Mouse (Mus musculus) lung, embryonic 15.5 days (tissue): Measurements from ENCODE around the gene Cdc14b. TPM values are rescaled to one million over a fixed set of nuclear protein-coding genes. Genes with fewer than 3 reads are reported as not detected.
"Not testable (repeated sequence)": the region's sequence is repeated elsewhere in the genome, so short reads cannot be mapped to it uniquely, and the experiment has no call there.

Experiments
- ATAC-seq: fragments of 200-750 bp; cut with Nextera tagmentation; 2 replicates; pipeline ENCODE4 v1.8.0; 2017; ENCODE audit warnings: moderate number of reproducible peaks, borderline replicate concordance; ENCODE audit not compliant: low FRiP score, low TSS enrichment; ENCODE audit errors: extremely low read depth
- H3K27ac ChIP-seq: fragments of 300-500 bp; sonication (generic); 2 replicates; pipeline ENCODE4 v1.5.1; 2015; ENCODE audit warnings: moderate library complexity, mild to moderate bottlenecking, inconsistent platforms
- H3K27me3 ChIP-seq: fragments of 300-500 bp; sonication (generic); 2 replicates; pipeline ENCODE4 v1.6.1; 2015; ENCODE audit warnings: inconsistent platforms
- H3K36me3 ChIP-seq: fragments of 300-500 bp; sonication (generic); 2 replicates; pipeline ENCODE4 v1.6.1; 2015; ENCODE audit warnings: inconsistent platforms
- H3K4me1 ChIP-seq: fragments of 300-500 bp; sonication (generic); 2 replicates; pipeline ENCODE4 v1.6.1; 2015; ENCODE audit warnings: inconsistent platforms
- H3K4me2 ChIP-seq: fragments of 300-500 bp; sonication (generic); 2 replicates; pipeline ENCODE4 v1.6.1; 2015; ENCODE audit warnings: inconsistent platforms, mild to moderate bottlenecking, moderate library complexity
- H3K4me3 ChIP-seq: fragments of 300-500 bp; sonication (generic); 2 replicates; pipeline ENCODE4 v1.5.1; 2015; ENCODE audit warnings: mild to moderate bottlenecking, inconsistent platforms
- H3K9ac ChIP-seq: fragments of 300-500 bp; sonication (generic); 2 replicates; pipeline ENCODE4 v1.6.1; 2015; ENCODE audit warnings: inconsistent platforms
- H3K9me3 ChIP-seq: fragments of 300-500 bp; sonication (generic); 2 replicates; pipeline ENCODE4 v1.6.1; 2016; ENCODE audit warnings: inconsistent platforms
- WGBS: fragments of 180-500 bp; shearing (Covaris S2); methylation state at CpG from one replicate; pipeline ENCODE4 v1.1.7; 2015; 5-methylcytosine and 5-hydroxymethylcytosine counted together
- polyA plus RNA-seq: library from polyadenylated mRNA; unstranded; fragments of >200 nt; fragmentation: Nextera tagmentation; extraction: Ambion mirVana; gene quantifications from 2 replicates; pipeline ENCODE4 v1.2.1, GENCODE M21; 2015

The Cdc14b gene
- polyA plus RNA-seq, 1 experiment from 2014 or later = 12.4 TPM

- Histone ChIP-seq H3K4me3 (no peak overlapping the region), H3K9ac (no peak overlapping the region), H3K4me1 (peaks cover 10% of the 10 kb centered on the region), H3K27ac (no peak overlapping the region), H3K4me2 (no peak overlapping the region), H3K36me3 (no peaks in the 10 kb centered on the region), H3K9me3 (no peaks in the 10 kb centered on the region), H3K27me3 (no peaks in the 10 kb centered on the region)
- no peak for ATAC-seq
- WGBS = 64% methylated on average over 4 of the region's 4 CpGs
These were observed 6.7 kb downstream of the Cdc14b start for GRCm38 (mm10) chr13:64268384-64268783.

- no peak overlapping the region for H3K4me2 ChIP-seq
- peaks cover 7% of the 10 kb centered on the region for H3K4me1 ChIP-seq
- no peaks in the 10 kb centered on the region for H3K9me3 ChIP-seq
- no peak overlapping the region for H3K4me3 ChIP-seq
- no peak overlapping the region for H3K27ac ChIP-seq
- peak; percentile 52; the same call in 1 of the 2 replicates for ATAC-seq
- 20% methylated on average over 9 of the region's 9 CpGs for WGBS
- H3K36me3 ChIP-seq = no peaks in the 10 kb centered on the region
- H3K27me3 ChIP-seq = no peaks in the 10 kb centered on the region
- H3K9ac ChIP-seq = no peak overlapping the region
These were observed 7.9 kb downstream of the Cdc14b start for GRCm38 (mm10) chr13:64267151-64267550.

- Histone ChIP-seq H3K9ac (no peak overlapping the region), H3K9me3 (no peaks in the 10 kb centered on the region), H3K4me1 (peaks cover 7% of the 10 kb centered on the region), H3K36me3 (no peaks in the 10 kb centered on the region), H3K27me3 (no peaks in the 10 kb centered on the region), H3K4me3 (no peak overlapping the region), H3K27ac (no peak overlapping the region), H3K4me2 (no peak overlapping the region)
- no peak for ATAC-seq
- 92% methylated on average over 6 of the region's 6 CpGs for WGBS
These were observed 10.5 kb downstream of the Cdc14b start for GRCm38 (mm10) chr13:64264586-64264985.

- H3K4me3 ChIP-seq = no peak overlapping the region
- H3K4me1 ChIP-seq = no peaks in the 10 kb centered on the region
- H3K36me3 ChIP-seq = no peaks in the 10 kb centered on the region
- WGBS = 94% methylated on average over 7 of the region's 7 CpGs
- no peak overlapping the region for H3K4me2 ChIP-seq
- H3K9me3 ChIP-seq = no peaks in the 10 kb centered on the region
- H3K27me3 ChIP-seq = no peaks in the 10 kb centered on the region
- ATAC-seq = no peak
- no peak overlapping the region for H3K27ac ChIP-seq
- H3K9ac ChIP-seq = no peak overlapping the region
These were observed 15.2 kb downstream of the Cdc14b start for GRCm38 (mm10) chr13:64259903-64260302.

- Histone ChIP-seq H3K36me3 (no peaks in the 10 kb centered on the region), H3K4me2 (no peak overlapping the region), H3K9me3 (no peaks in the 10 kb centered on the region), H3K4me3 (no peak overlapping the region), H3K27ac (no peak overlapping the region), H3K27me3 (no peaks in the 10 kb centered on the region), H3K4me1 (no peaks in the 10 kb centered on the region), H3K9ac (no peak overlapping the region)
- WGBS = 88% methylated on average over 4 of the region's 4 CpGs
- no peak for ATAC-seq
These were observed 16.6 kb downstream of the Cdc14b start for GRCm38 (mm10) chr13:64258516-64258821.

- H3K9ac ChIP-seq = no peak overlapping the region
- no peak overlapping the region for H3K27ac ChIP-seq
- ATAC-seq = no peak
- 48% methylated on average over 5 of the region's 5 CpGs for WGBS
- H3K4me1 ChIP-seq = no peaks in the 10 kb centered on the region
- no peaks in the 10 kb centered on the region for H3K27me3 ChIP-seq
- no peaks in the 10 kb centered on the region for H3K9me3 ChIP-seq
- H3K4me3 ChIP-seq = no peak overlapping the region
- H3K4me2 ChIP-seq = no peak overlapping the region
- no peaks in the 10 kb centered on the region for H3K36me3 ChIP-seq
These were observed 17.1 kb downstream of the Cdc14b start for GRCm38 (mm10) chr13:64257814-64258515.

GRCm38 (mm10) chr13:64257010-64257813, 17.9 kb downstream of the Cdc14b start:
- no peaks in the 10 kb centered on the region for H3K4me1 ChIP-seq
- H3K9me3 ChIP-seq = no peaks in the 10 kb centered on the region
- no peak overlapping the region for H3K4me3 ChIP-seq
- 74% methylated on average over 12 of the region's 12 CpGs for WGBS
- H3K9ac ChIP-seq = no peak overlapping the region
- no peaks in the 10 kb centered on the region for H3K27me3 ChIP-seq
- no peak overlapping the region for H3K27ac ChIP-seq
- no peaks in the 10 kb centered on the region for H3K36me3 ChIP-seq
- H3K4me2 ChIP-seq = no peak overlapping the region
- ATAC-seq = no peak

- not testable (repeated sequence) for H3K4me3 ChIP-seq, H3K27me3 ChIP-seq, H3K9ac ChIP-seq, H3K4me1 ChIP-seq, H3K9me3 ChIP-seq, ATAC-seq, H3K27ac ChIP-seq, H3K4me2 ChIP-seq, H3K36me3 ChIP-seq
- 74% methylated on average over 11 of the region's 11 CpGs for WGBS
These were observed 20.9 kb downstream of the Cdc14b start for GRCm38 (mm10) chr13:64254185-64254584.

- no peak for ATAC-seq
- 0 out of 2 replicates have a peak, but pooled peaks cover 6% of the 10 kb centered on the region for H3K4me1 ChIP-seq
- H3K27me3 ChIP-seq = no peaks in the 10 kb centered on the region
These were observed 21.4 kb downstream of the Cdc14b start for GRCm38 (mm10) chr13:64253697-64254096.

GRCm38 (mm10) chr13:64252147-64252546, 22.9 kb downstream of the Cdc14b start:
- Histone ChIP-seq H3K4me2 (no peak overlapping the region), H3K36me3 (no peaks in the 10 kb centered on the region), H3K27ac (no peak overlapping the region), H3K27me3 (no peaks in the 10 kb centered on the region), H3K9me3 (no peaks in the 10 kb centered on the region), H3K9ac (no peak overlapping the region), H3K4me3 (no peak overlapping the region), H3K4me1 (0 out of 2 replicates have a peak, but pooled peaks cover 9% of the 10 kb centered on the region)
- WGBS = 59% methylated on average over 5 of the region's 5 CpGs
- no peak for ATAC-seq

More at GRCm38 (mm10) chr13:64253697-64254096, 21.4 kb downstream of the Cdc14b start:
- no peaks in the 10 kb centered on the region for H3K36me3 ChIP-seq
- no peaks in the 10 kb centered on the region for H3K9me3 ChIP-seq
- no peak overlapping the region for H3K27ac ChIP-seq
- no peak overlapping the region for H3K4me3 ChIP-seq
- no peak overlapping the region for H3K4me2 ChIP-seq
- no peak overlapping the region for H3K9ac ChIP-seq

- no peak for ATAC-seq
These were observed 24.7 kb downstream of the Cdc14b start for GRCm38 (mm10) chr13:64250363-64250762.

GRCm38 (mm10) chr13:64248775-64249524, 26.1 kb downstream of the Cdc14b start:
- Histone ChIP-seq H3K4me3 (peak overlapping the region; percentile 59), H3K4me2 (peak overlapping the region; percentile 85), H3K27ac (no peak overlapping the region), H3K27me3 (no peaks in the 10 kb centered on the region), H3K4me1 (0 out of 2 replicates have a peak, but pooled peaks cover 9% of the 10 kb centered on the region), H3K9me3 (no peaks in the 10 kb centered on the region), H3K36me3 (no peaks in the 10 kb centered on the region), H3K9ac (peak overlapping the region; percentile 56)
- ATAC-seq = peak; percentile 80
- 7% methylated on average over 22 of the region's 22 CpGs for WGBS

More at GRCm38 (mm10) chr13:64250363-64250762, 24.7 kb downstream of the Cdc14b start:
- no peaks in the 10 kb centered on the region for H3K36me3 ChIP-seq
- H3K4me2 ChIP-seq = no peak overlapping the region
- H3K27ac ChIP-seq = no peak overlapping the region
- no peaks in the 10 kb centered on the region for H3K9me3 ChIP-seq
- H3K9ac ChIP-seq = no peak overlapping the region
- no peaks in the 10 kb centered on the region for H3K27me3 ChIP-seq
- no peak overlapping the region for H3K4me3 ChIP-seq
- 0 out of 2 replicates have a peak, but pooled peaks cover 9% of the 10 kb centered on the region for H3K4me1 ChIP-seq
- WGBS = 13% methylated on average over 1 of the region's 1 CpGs
